Mouse (Mus musculus): Measurements from ENCODE around the gene Cth. TPM values are rescaled to one million over a fixed set of nuclear protein-coding genes. Genes with fewer than 3 reads are reported as not detected.
"Not testable (repeated sequence)": the region's sequence is repeated elsewhere in the genome, so short reads cannot be mapped to it uniquely, and the experiment has no call there.

Gene Cth
- 54.0 and 58.1 TPM in 2 replicates for polyA plus RNA-seq (2015; fragmentation: Nextera tagmentation; extraction: Ambion mirVana)

- H3K4me1 ChIP-seq (replicated peaks) = peaks cover 3% of the 10 kb centered on the region; the same call in 1 of the 2 replicates
- under 1% methylated on average over 30 of the region's 30 CpGs for WGBS
- peak; percentile 99 for ATAC-seq
- H3K4me3 ChIP-seq (replicated peaks) = peak within 1 kb of the TSS; percentile 58
- H3K9me3 ChIP-seq = no peaks in the 10 kb centered on the region
- H3K4me2 ChIP-seq (replicated peaks) = peak within 1 kb of the TSS; percentile 95
- no peaks in the 10 kb centered on the region for H3K36me3 ChIP-seq
- H3K27me3 ChIP-seq (replicated peaks) = no peaks in the 10 kb centered on the region
- H3K27ac ChIP-seq = no peak within 1 kb of the TSS
- peak within 1 kb of the TSS; percentile 55; the same call in 1 of the 2 replicates for H3K9ac ChIP-seq
Measured at GRCm38 (mm10) chr3:157924692-157925328, at the start of gene Cth. Gene Cth (minus strand): TSS chr3:157925077.

GRCm38 (mm10) chr3:157973236-157973635 lies 48.4 kb upstream of the Cth start:
- H3K27me3 ChIP-seq (replicated peaks) = no peaks in the 10 kb centered on the region
- no peak overlapping the region for H3K9ac ChIP-seq
- 0 out of 2 replicates have a peak, but pooled peaks cover 2% of the 10 kb centered on the region for H3K36me3 ChIP-seq
- no peaks in the 10 kb centered on the region for H3K9me3 ChIP-seq
- no peak overlapping the region for H3K4me3 ChIP-seq (replicated peaks)
- H3K27ac ChIP-seq = no peak overlapping the region
- ATAC-seq = no peak
- H3K4me1 ChIP-seq (replicated peaks) = no peaks in the 10 kb centered on the region
- no peak overlapping the region for H3K4me2 ChIP-seq (replicated peaks)
- 97% methylated on average over 2 of the region's 2 CpGs for WGBS

DNA sequence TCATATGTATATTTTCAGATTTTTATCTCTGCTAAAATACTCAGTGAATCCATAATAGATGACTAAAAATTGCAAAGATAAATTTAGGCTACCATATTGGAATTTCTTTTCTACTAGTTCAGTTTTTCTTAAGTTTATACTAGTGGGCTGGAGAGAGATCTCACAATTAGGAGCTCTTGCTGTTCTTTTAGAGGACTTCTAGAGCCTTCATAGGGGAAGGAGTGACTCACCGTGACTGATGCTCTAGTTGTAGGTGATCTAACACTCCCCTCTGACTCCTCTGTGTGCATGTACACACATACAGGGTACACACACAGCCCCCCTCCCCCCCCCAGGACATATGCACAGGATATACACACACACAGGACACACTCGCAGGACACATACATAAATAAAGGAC lies 46.3 kb upstream of the Cth start:
- H3K36me3 ChIP-seq = 0 out of 2 replicates have a peak, but pooled peaks cover 2% of the 10 kb centered on the region
- H3K9me3 ChIP-seq = no peaks in the 10 kb centered on the region
- WGBS = 96% methylated on average over 2 of the region's 2 CpGs
- ATAC-seq = no peak
- H3K27ac ChIP-seq = no peak overlapping the region
- no peaks in the 10 kb centered on the region for H3K4me1 ChIP-seq (replicated peaks)
- no peak overlapping the region for H3K9ac ChIP-seq
- no peak overlapping the region for H3K4me2 ChIP-seq (replicated peaks)
- no peaks in the 10 kb centered on the region for H3K27me3 ChIP-seq (replicated peaks)
- H3K4me3 ChIP-seq (replicated peaks) = no peak overlapping the region

DNA sequence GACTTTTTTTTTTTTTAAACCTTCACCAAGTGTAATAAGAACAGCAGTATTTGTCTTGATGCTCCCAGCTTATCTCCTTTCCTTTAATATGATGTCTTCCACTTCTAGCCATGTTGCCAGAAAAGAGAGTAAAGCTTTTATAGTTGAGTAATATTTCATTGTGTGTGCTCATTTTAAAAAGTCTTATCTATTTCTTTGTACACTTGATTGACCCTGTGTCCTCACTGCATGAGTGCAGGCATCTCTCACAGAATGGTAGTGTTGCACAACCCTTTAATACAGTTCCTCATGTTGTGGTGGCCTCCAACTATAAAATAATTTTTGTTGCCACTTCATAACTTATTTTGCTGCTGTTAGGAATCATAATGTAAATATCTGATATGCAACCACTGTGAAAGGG lies 32.4 kb upstream of the Cth start:
- H3K4me2 ChIP-seq (replicated peaks) = no peak overlapping the region
- no peaks in the 10 kb centered on the region for H3K4me1 ChIP-seq (replicated peaks)
- H3K4me3 ChIP-seq (replicated peaks) = no peak overlapping the region
- 0 out of 2 replicates have a peak, but pooled peaks cover 2% of the 10 kb centered on the region for H3K36me3 ChIP-seq
- H3K9ac ChIP-seq = no peak overlapping the region
- H3K27me3 ChIP-seq (replicated peaks) = no peaks in the 10 kb centered on the region
- no peak overlapping the region for H3K27ac ChIP-seq
- no peak for ATAC-seq
- no peaks in the 10 kb centered on the region for H3K9me3 ChIP-seq

DNA sequence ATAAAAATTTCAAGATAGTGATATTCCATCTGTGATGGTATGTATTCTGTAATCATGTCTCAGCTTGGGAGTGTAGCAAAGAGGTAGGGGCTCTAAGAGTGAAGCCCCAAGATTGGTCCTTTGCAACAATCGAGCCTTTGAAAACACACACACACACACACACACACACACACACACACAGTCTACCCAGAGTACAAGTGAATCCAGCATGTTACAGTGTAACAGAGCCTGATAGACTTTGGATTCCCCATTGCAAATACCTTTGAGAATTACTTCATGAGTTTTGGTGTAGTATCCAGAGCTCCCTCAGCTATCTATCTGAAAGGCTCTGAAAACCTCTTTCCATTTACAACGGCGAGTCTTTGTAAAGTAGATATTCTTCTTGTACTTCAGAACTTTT lies 31.3 kb upstream of the Cth start:
- no peaks in the 10 kb centered on the region for H3K27me3 ChIP-seq (replicated peaks)
- no peaks in the 10 kb centered on the region for H3K4me1 ChIP-seq (replicated peaks)
- H3K4me2 ChIP-seq (replicated peaks) = no peak overlapping the region
- no peaks in the 10 kb centered on the region for H3K9me3 ChIP-seq
- no peak overlapping the region for H3K9ac ChIP-seq
- no peak for ATAC-seq
- H3K4me3 ChIP-seq (replicated peaks) = no peak overlapping the region
- H3K27ac ChIP-seq = no peak overlapping the region
- H3K36me3 ChIP-seq = no peaks in the 10 kb centered on the region
- 97% methylated on average over 3 of the region's 3 CpGs for WGBS

DNA sequence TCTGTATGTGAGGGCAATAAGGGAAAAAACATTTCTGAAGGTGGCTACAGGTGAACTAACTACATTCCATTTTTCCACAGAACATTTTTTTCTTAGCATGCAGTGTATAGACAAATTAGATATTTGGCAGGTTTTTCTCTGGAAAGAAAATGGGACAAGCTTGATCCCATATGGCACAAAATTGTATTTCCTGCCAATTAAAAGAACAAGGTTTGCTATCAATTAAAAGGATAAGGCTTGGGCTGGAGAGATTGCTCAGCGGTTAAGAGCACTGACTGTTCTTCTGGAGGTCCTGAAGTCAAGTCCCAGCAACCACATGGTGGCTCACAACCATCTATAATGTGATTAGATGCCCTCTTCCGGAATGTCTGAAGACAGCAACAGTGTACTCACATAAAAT lies 30.6 kb upstream of the Cth start:
- H3K4me1 ChIP-seq (replicated peaks) = no peaks in the 10 kb centered on the region
- 85% methylated on average over 2 of the region's 2 CpGs for WGBS
- H3K4me3 ChIP-seq (replicated peaks) = no peak overlapping the region
- no peaks in the 10 kb centered on the region for H3K27me3 ChIP-seq (replicated peaks)
- ATAC-seq = no peak
- no peaks in the 10 kb centered on the region for H3K36me3 ChIP-seq
- H3K9ac ChIP-seq = no peak overlapping the region
- H3K27ac ChIP-seq = no peak overlapping the region
- H3K4me2 ChIP-seq (replicated peaks) = no peak overlapping the region
- H3K9me3 ChIP-seq = no peaks in the 10 kb centered on the region

- ATAC-seq = no peak
Measured at GRCm38 (mm10) chr3:157952716-157953115, 27.8 kb upstream of the Cth start.

DNA sequence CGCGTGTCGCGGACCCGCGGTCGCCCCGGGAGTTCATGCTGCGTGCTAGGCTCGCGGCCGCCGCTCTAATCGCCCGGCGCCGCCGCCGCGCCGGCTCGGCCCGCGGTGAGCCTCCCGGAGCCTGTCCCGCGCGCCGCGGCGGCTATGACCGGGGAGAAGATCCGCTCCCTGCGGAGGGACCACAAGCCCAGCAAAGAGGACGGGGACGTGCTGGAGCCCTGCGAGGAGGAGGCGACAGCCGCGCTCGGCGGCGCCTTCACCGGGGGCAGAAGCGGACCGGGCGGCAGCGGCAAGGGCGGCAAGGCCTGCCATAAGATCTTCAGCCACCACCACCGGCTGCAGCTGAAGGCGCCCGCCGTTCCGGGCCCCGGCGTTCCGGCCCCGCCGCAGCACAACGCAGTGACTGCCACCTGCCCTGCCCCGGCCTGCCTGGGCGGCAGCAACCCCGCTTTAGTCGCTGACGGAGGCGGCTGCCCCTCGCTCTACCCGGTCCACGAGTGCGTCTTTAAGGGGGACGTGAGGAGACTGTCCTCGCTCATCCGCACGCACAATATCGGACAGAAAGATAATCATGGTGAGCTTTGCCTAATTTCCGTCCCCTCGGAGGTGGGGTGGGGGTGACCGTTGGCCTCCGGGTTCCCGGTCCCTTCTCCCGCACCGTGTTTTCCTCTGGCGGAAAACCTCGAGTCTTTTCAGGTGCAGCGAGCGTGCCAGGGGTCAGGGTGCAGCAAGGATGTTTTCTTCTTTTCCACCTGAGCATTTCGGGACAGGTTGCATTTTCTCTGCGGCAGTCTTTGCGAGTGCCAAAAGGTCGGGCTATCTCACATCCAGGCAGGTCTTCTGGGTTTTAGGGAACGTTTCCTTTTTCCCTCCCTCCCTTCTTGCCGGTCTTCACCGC lies 22.8 kb upstream of the Cth start:
- Histone ChIP-seq H3K36me3 (no peaks in the 10 kb centered on the region), H3K27ac (peak overlapping the region; percentile 98), H3K9ac (peak overlapping the region; percentile 96), H3K4me3 (replicated peaks) (peak overlapping the region; percentile 97), H3K9me3 (no peaks in the 10 kb centered on the region), H3K27me3 (replicated peaks) (no peaks in the 10 kb centered on the region), H3K4me1 (replicated peaks) (peaks cover 5% of the 10 kb centered on the region; the same call in 1 of the 2 replicates), H3K4me2 (replicated peaks) (peak overlapping the region; percentile 83)
- ATAC-seq = peak; percentile 81
- under 1% methylated on average over 83 of the region's 93 CpGs for WGBS

More at GRCm38 (mm10) chr3:157952716-157953115, 27.8 kb upstream of the Cth start:
- Histone ChIP-seq H3K4me2 (replicated peaks) (no peak overlapping the region), H3K9ac (no peak overlapping the region), H3K27ac (no peak overlapping the region), H3K27me3 (replicated peaks) (no peaks in the 10 kb centered on the region), H3K9me3 (no peaks in the 10 kb centered on the region), H3K4me1 (replicated peaks) (peaks cover 5% of the 10 kb centered on the region; the same call in 1 of the 2 replicates), H3K4me3 (replicated peaks) (no peak overlapping the region), H3K36me3 (no peaks in the 10 kb centered on the region)
- WGBS = 74% methylated on average over 2 of the region's 2 CpGs

DNA sequence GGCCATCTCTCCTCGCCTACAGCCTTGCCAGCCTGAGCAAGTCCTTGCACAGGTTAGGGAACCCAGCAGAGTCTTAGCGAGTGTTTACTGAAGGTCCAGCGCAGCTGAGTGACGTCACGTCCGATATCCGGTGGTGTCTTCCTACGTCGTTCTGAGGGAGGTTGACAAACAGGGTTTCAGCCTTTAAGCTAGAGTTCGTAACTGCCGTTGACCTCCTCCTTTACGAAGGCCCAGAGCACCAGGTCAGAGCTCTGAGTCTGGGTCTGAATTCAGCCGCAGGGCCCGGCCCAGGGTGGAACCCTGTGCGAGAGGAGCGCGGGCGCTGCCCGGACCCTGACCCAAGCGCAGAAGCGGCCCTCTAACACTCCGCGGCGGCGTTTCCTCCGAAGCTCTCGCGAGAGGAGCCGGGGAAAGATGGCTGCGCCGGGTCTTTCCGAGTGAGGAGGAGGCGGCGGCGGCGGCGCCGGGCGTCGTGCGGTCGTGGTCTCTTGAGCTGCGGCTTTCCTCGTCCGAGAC lies 22.0 kb upstream of the Cth start, which contains the start of gene Ankrd13c:
Ankrd13c (plus strand) TSS at position 397 of the 516 bp plus-strand sequence.
- Histone ChIP-seq H3K27me3 (replicated peaks) (no peaks in the 10 kb centered on the region), H3K9me3 (no peaks in the 10 kb centered on the region), H3K4me1 (replicated peaks) (peaks cover 5% of the 10 kb centered on the region; the same call in 1 of the 2 replicates), H3K36me3 (no peaks in the 10 kb centered on the region), H3K4me3 (replicated peaks) (peak within 1 kb of the TSS; percentile 97), H3K27ac (peak within 1 kb of the TSS; percentile 98), H3K4me2 (replicated peaks) (peak within 1 kb of the TSS; percentile 83), H3K9ac (peak within 1 kb of the TSS; percentile 96)
- peak; percentile 99 for ATAC-seq
- WGBS = under 1% methylated on average over 45 of the region's 45 CpGs

DNA sequence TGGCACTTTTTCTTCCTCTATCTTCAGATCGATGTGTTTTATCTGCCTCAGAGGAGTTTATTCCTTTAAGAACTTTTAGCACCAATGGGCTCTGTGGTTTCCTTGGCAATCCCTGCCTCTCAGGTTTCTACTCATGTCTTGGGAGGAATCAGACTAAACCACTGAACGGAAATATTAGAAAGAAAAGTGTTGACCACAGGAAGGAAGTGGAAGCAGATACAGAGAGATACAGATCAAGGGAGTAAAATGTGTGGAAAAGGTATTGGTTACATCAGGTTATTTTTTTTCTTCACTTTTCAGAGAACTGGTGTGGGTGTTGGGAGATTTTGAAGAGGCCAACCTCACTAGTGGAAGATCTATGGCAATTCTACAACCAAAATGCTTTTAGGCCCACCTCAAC lies 13.7 kb upstream of the Cth start:
- Histone ChIP-seq H3K9me3 (no peaks in the 10 kb centered on the region), H3K36me3 (no peaks in the 10 kb centered on the region), H3K27me3 (replicated peaks) (no peaks in the 10 kb centered on the region), H3K4me1 (replicated peaks) (no peaks in the 10 kb centered on the region), H3K27ac (no peak overlapping the region), H3K4me2 (replicated peaks) (no peak overlapping the region), H3K9ac (no peak overlapping the region), H3K4me3 (replicated peaks) (no peak overlapping the region)
- WGBS = 87% methylated on average over 2 of the region's 2 CpGs
- ATAC-seq = no peak

- Histone ChIP-seq H3K27ac (no peak overlapping the region), H3K36me3 (no peaks in the 10 kb centered on the region), H3K9ac (no peak overlapping the region), H3K4me3 (replicated peaks) (no peak overlapping the region), H3K4me2 (replicated peaks) (no peak overlapping the region), H3K4me1 (replicated peaks) (no peaks in the 10 kb centered on the region), H3K9me3 (no peaks in the 10 kb centered on the region), H3K27me3 (replicated peaks) (no peaks in the 10 kb centered on the region)
- no peak for ATAC-seq
- 63% methylated on average over 3 of the region's 3 CpGs for WGBS
Measured at GRCm38 (mm10) chr3:157934301-157934823, 9.5 kb upstream of the Cth start.

GRCm38 (mm10) chr3:157933223-157933622 lies 8.3 kb upstream of the Cth start:
- not testable (repeated sequence) for H3K4me1 ChIP-seq (replicated peaks); H3K36me3 ChIP-seq; H3K9me3 ChIP-seq; H3K4me3 ChIP-seq (replicated peaks); H3K9ac ChIP-seq; H3K27me3 ChIP-seq (replicated peaks); ATAC-seq; H3K27ac ChIP-seq; H3K4me2 ChIP-seq (replicated peaks)
- 80% methylated on average over 5 of the region's 6 CpGs for WGBS
